Mouse (Mus musculus) T-cell, adult 2 months (primary cell): ENCODE data around the gene Hist1h3b.

Experiments
- DNase-seq: peaks from one replicate; pipeline ENCODE4 v3.0.0; 2022; ENCODE audit warnings: low spot score

Hist1h3b gene

DNA sequence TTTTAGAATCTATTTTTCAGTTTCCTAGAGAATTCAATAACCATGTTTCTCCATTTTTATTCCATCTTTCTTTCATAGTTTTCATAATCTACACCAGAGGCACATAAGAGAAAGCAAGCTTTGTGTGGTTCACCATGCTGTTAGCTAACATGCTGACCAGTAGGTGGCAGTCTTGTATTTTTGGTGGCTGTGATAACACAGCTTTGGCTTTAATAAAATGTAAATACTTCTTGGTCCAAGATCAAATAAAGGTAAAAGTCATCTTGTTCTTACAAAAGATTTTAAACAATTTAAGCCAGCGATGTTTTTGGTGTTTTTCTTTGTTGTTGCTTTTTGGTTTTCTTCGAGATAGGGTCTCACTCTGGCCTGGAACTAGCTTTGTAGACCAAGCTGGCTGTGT, 40.5 kb downstream of the Hist1h3b start:
- peak; percentile 30 for DNase-seq

DNA sequence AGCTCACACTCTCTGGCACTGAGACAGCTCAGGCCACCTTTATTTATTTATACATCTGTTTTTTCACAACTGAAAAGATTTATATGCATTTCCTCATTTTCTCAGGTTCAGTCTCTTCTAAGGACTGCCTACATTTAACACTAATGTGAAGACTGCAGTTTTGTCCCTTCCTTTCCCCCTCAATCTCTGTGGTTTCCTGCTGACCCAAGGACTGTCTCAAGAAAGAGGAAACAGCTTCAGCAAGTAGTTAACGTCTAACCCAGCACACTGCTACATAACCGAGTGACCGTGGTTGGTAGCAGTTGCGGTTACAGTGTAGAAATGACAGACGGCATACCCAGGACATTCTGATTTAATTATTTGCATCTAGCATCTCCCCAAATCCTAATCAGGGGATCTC, 47.3 kb downstream of the Hist1h3b start:
- DNase-seq = no peak
